In genomic region chr17:84063791-84064190, GRCm38 (mm10) we compare ENCODE assay signal across 21 mouse cellular contexts.
A peak's percentile ranks its signal among the peaks of the same experiment; 100 is the strongest.
DNase-seq lines count a peak whose midpoint lies in the region; ATAC-seq and TF ChIP-seq lines count a peak whose summit lies in the region.
"Had no signal": no experiment of that assay in that cellular context is flagged by ENCODE, and none has a peak within 500 bp of the region (broad histone marks: within the 10 kb centered on the region; RNA-seq: fewer than 3 reads in every experiment).

No protein-coding gene starts in this region.

- H3K9me3 ChIP-seq in heart, embryonic 10.5 days = no peaks in the 10 kb centered on the region
- H3K9me3 ChIP-seq in midbrain, postnatal 0 days (ENCODE audit: low read length) = no peaks in the 10 kb centered on the region
- H3K9me3 ChIP-seq: embryonic facial prominence, embryonic 12.5 days; G1E; heart, embryonic 15.5 days; intestine, embryonic 15.5 days; neural tube, embryonic 15.5 days had no signal

- 0 out of 2 replicates have a peak overlapping the region, but pooled peaks have one; percentile 36 for H3K27ac ChIP-seq in heart, embryonic 10.5 days
- no peak overlapping the region for H3K27ac ChIP-seq in midbrain, postnatal 0 days (ENCODE audit: low read depth, low read length)
- H3K27ac ChIP-seq: embryonic facial prominence, embryonic 12.5 days; heart, embryonic 15.5 days; intestine, embryonic 15.5 days; kidney, postnatal 0 days; neural tube, embryonic 15.5 days had no signal

- no peak for DNase-seq in heart, embryonic 10.5 days (ENCODE audit: low spot score)
- no peak for DNase-seq in heart, adult 9 months (ENCODE audit: low spot score in 2 of 2)
- DNase-seq in ES-CJ7 (ENCODE audit: low read depth, low spot score) = peak; percentile 56
- peak; percentile 48 for DNase-seq in thymus, postnatal 25 days
- DNase-seq in cerebellum, adult 11-12 months = no peak
- DNase-seq in adrenal gland, adult (ENCODE audit: inconsistent age in 2 of 2, low spot score in 1 of 2) = no peak
- no peak for DNase-seq in midbrain, postnatal 0 days (ENCODE audit: low spot score)
- DNase-seq: adrenal gland, postnatal 14 days; cerebellum, adult 18-20 months; forebrain, postnatal 0 days; heart, adult 11 months; liver; lung, adult 18-20 months; lung, postnatal 36 days had no signal

- peaks cover 30% of the 10 kb centered on the region for H3K4me1 ChIP-seq in heart, embryonic 10.5 days
- no peaks in the 10 kb centered on the region for H3K4me1 ChIP-seq in midbrain, postnatal 0 days (ENCODE audit: insufficient read depth, low read length)

- peak; percentile 58 for ATAC-seq in inflammation-experienced regulatory T-cells, adult 6 months
- ATAC-seq in midbrain, postnatal 0 days (ENCODE audit: low FRiP score) = no peak
- ATAC-seq: forebrain, postnatal 0 days; intestine, embryonic 15.5 days had no signal

- no peak overlapping the region for H3K4me2 ChIP-seq in midbrain, postnatal 0 days (ENCODE audit: low read depth, low read length, poor library complexity, severe bottlenecking)
- H3K4me2 ChIP-seq: embryonic facial prominence, embryonic 12.5 days; heart, embryonic 15.5 days; intestine, embryonic 15.5 days; neural tube, embryonic 15.5 days had no signal

- TF ChIP-seq CTCF in midbrain, postnatal 0 days (IDR thresholded peaks at IDR 0.05) = no peak

- H3K36me3 ChIP-seq in heart, embryonic 10.5 days = no peaks in the 10 kb centered on the region
- H3K36me3 ChIP-seq in midbrain, postnatal 0 days (ENCODE audit: insufficient read depth, low read length) = no peaks in the 10 kb centered on the region
- H3K36me3 ChIP-seq: embryonic facial prominence, embryonic 12.5 days; G1E; heart, embryonic 15.5 days; intestine, embryonic 15.5 days; neural tube, embryonic 15.5 days had no signal

- no peak overlapping the region for H3K9ac ChIP-seq in midbrain, postnatal 0 days (replicated peaks; ENCODE audit: low read length, poor library complexity, severe bottlenecking)
- H3K9ac ChIP-seq: embryonic facial prominence, embryonic 12.5 days; forebrain, postnatal 0 days; heart, embryonic 15.5 days; intestine, embryonic 15.5 days; neural tube, embryonic 15.5 days had no signal

- peaks cover 36% of the 10 kb centered on the region for H3K27me3 ChIP-seq in heart, embryonic 10.5 days (ENCODE audit: insufficient read depth, poor library complexity, severe bottlenecking)
- H3K27me3 ChIP-seq in midbrain, postnatal 0 days (ENCODE audit: insufficient read depth, low read length) = no peaks in the 10 kb centered on the region
- H3K27me3 ChIP-seq: embryonic facial prominence, embryonic 12.5 days; heart, embryonic 15.5 days; intestine, embryonic 15.5 days; neural tube, embryonic 15.5 days had no signal

- H3K4me3 ChIP-seq in heart, embryonic 10.5 days = no peak overlapping the region
- no peak overlapping the region for H3K4me3 ChIP-seq in midbrain, postnatal 0 days (ENCODE audit: low read depth, low read length)
- H3K4me3 ChIP-seq: embryonic facial prominence, embryonic 12.5 days; heart, embryonic 15.5 days; intestine, embryonic 15.5 days; neural tube, embryonic 15.5 days had no signal

- WGBS in heart, embryonic 10.5 days = 40% methylated on average over 7 of the region's 7 CpGs
- WGBS in midbrain, postnatal 0 days = 53% methylated on average over 7 of the region's 7 CpGs

Comparison
In these comparisons a context has a peak if more than half of its experiments do, and no peak if none do; other contexts are left out.
1. DNase-seq: peak in ES-CJ7 (single experiment) and thymus, postnatal 25 days (single experiment); none in heart, embryonic 10.5 days (single experiment), heart, adult 9 months (0 of 2), cerebellum, adult 11-12 months (single experiment), adrenal gland, adult (0 of 2) and midbrain, postnatal 0 days (single experiment).